Mouse (Mus musculus) liver, embryonic 14.5 days (tissue): Measurements from ENCODE around the gene Spon1.

Source experiments
- CTCF ChIP-seq: IDR thresholded peaks from 2 replicates; pipeline ENCODE4 v1.5.1; 2016; ENCODE audit warnings: antibody characterized with exemption, low read depth, control low read depth
- EP300 ChIP-seq: IDR thresholded peaks from 2 replicates; pipeline ENCODE4 v1.6.1; 2016; ENCODE audit warnings: antibody characterized with exemption, low read depth

DNA sequence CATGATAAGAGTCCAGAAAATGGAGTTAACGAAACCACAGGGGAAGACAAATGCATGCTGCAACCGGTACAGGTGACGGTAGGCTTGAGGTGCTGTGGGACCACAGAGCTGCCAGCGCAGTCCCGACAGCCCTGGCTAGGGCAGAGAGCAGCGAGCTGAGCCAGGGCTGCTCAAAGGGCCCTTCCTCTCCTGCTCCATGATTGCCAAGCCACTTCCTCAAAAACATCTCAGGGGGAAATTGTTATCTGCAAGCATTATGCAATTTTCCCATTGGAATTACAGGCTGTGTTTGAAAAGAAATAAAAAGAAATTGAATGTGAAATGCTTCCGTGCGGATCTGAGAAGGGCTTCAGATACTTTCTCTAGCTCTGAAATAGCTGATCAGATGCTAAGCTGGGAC is 240.7 kb downstream of the Spon1 start:
- TF ChIP-seq CTCF (no peak), EP300 (no peak)
